Mouse (Mus musculus): ENCODE measurements around the gene Kntc1. TPM values are rescaled to one million over a fixed set of nuclear protein-coding genes. Genes with fewer than 3 reads are reported as not detected.

The Kntc1 gene
- 1.2 to 1.8 TPM (median 1.5 TPM) in 4 replicates for total RNA-seq (2023)

GRCm38 (mm10) chr5:123749065-123750064 is at the start of gene Kntc1, which contains the start of gene Rsrc2:
Gene Kntc1, plus strand, starts transcription at chr5:123749716.
Gene Rsrc2, minus strand, starts transcription at chr5:123749414.

GRCm38 (mm10) chr5:123720328-123721311 is 28.9 kb upstream of the Kntc1 start, which contains the start of gene Zcchc8:
Gene Zcchc8, minus strand, starts transcription at chr5:123721100.

GRCm38 (mm10) chr5:123865365-123865764 is 115.8 kb downstream of the Kntc1 start, which contains the start of gene Hcar2:
Gene Hcar2, minus strand, starts transcription at chr5:123865499.

Other genes with a start within 250 kb of the Kntc1 start
- not detected in 4 replicates for gene B3gnt4, start 239.3 kb upstream of the Kntc1 start, total RNA-seq (2023)
- 63.2 to 72.6 TPM (median 68.3 TPM) in 4 replicates for gene Diablo, start 225.5 kb upstream of the Kntc1 start, total RNA-seq (2023)
- gene Gm49027, start 224.2 kb upstream of the Kntc1 start, total RNA-seq (2023): 3.9 to 9.7 TPM (median 5.4 TPM) in 4 replicates
- 46.7 to 56.8 TPM (median 52.6 TPM) in 4 replicates for gene Vps33a, start 176.7 kb upstream of the Kntc1 start, total RNA-seq (2023)
- gene Clip1, start 65.1 kb upstream of the Kntc1 start, total RNA-seq (2023): 24.8 to 28.9 TPM (median 25.7 TPM) in 4 replicates
- gene Zcchc8, start 28.6 kb upstream of the Kntc1 start, total RNA-seq (2023): 73.5 to 83.3 TPM (median 77.5 TPM) in 4 replicates
- 260 to 275 TPM (median 271 TPM) in 4 replicates for gene Rsrc2, start 302 bp upstream of the Kntc1 start, total RNA-seq (2023)
- gene Hcar2, start 115.8 kb downstream of the Kntc1 start, total RNA-seq (2023): 0.56 to 0.79 TPM (median 0.60 TPM) in 3 of 4 replicates, not detected in the other
- not detected in 4 replicates for gene Hcar1, start 130.3 kb downstream of the Kntc1 start, total RNA-seq (2023)
- gene Denr, start 157.5 kb downstream of the Kntc1 start, total RNA-seq (2023): 36.6 to 47.0 TPM (median 39.1 TPM) in 4 replicates
- 1.4 to 2.4 TPM (median 1.6 TPM) in 3 of 4 replicates, not detected in the other for gene Gm43518, start 177.7 kb downstream of the Kntc1 start, total RNA-seq (2023)
- gene Ccdc62, start 181.0 kb downstream of the Kntc1 start, total RNA-seq (2023): 4.3 to 5.6 TPM (median 5.4 TPM) in 4 replicates
- 239 to 258 TPM (median 251 TPM) in 4 replicates for gene Hip1r, start 223.9 kb downstream of the Kntc1 start, total RNA-seq (2023)

All from B cell, adult 62 days (primary cell).